Mouse (Mus musculus) forebrain, embryonic 13.5 days (tissue): ENCODE data around the gene Hexim2. TPM values are rescaled to one million over a fixed set of nuclear protein-coding genes. Genes with fewer than 3 reads are reported as not detected.

ENCODE experiments used
- ATAC-seq: fragments of 200-750 bp; cut with Nextera tagmentation; 2 replicates; pipeline ENCODE4 v1.8.0; 2017
- H3K27ac ChIP-seq: fragments of 300-500 bp; sonication (generic); 2 replicates; pipeline ENCODE4 v1.5.1; 2015; ENCODE audit warnings: inconsistent platforms, mild to moderate bottlenecking, moderate library complexity
- H3K27me3 ChIP-seq: fragments of 300-500 bp; sonication (generic); 2 replicates; pipeline ENCODE4 v1.6.1; 2015; ENCODE audit warnings: mild to moderate bottlenecking, inconsistent platforms
- H3K36me3 ChIP-seq: fragments of 300-500 bp; sonication (generic); 2 replicates; pipeline ENCODE4 v1.6.1; 2015; ENCODE audit warnings: mild to moderate bottlenecking, inconsistent platforms; ENCODE audit not compliant: poor library complexity, severe bottlenecking
- H3K4me1 ChIP-seq: fragments of 300-500 bp; sonication (generic); 2 replicates; pipeline ENCODE4 v1.6.1; 2015; ENCODE audit warnings: inconsistent platforms
- H3K4me2 ChIP-seq: fragments of 300-500 bp; sonication (generic); 2 replicates; pipeline ENCODE4 v1.6.1; 2015; ENCODE audit warnings: inconsistent platforms, mild to moderate bottlenecking, moderate library complexity
- H3K4me3 ChIP-seq: fragments of 300-500 bp; sonication (generic); 2 replicates; pipeline ENCODE4 v1.5.1; 2015; ENCODE audit warnings: mild to moderate bottlenecking, inconsistent platforms
- H3K9ac ChIP-seq: fragments of 300-500 bp; sonication (generic); 2 replicates; pipeline ENCODE4 v1.6.1; 2015; ENCODE audit warnings: mild to moderate bottlenecking, inconsistent platforms
- H3K9me3 ChIP-seq: fragments of 300-500 bp; sonication (generic); replicated peaks from 2 replicates; pipeline ENCODE4 v1.6.1; 2016; ENCODE audit warnings: inconsistent platforms
- WGBS: fragments of 180-500 bp; shearing (Covaris S2); methylation state at CpG from one replicate; pipeline ENCODE4 v1.1.7; 2015; 5-methylcytosine and 5-hydroxymethylcytosine counted together
- polyA plus RNA-seq: library from polyadenylated mRNA; unstranded; fragments of >200 nt; fragmentation: Nextera tagmentation; extraction: Ambion mirVana; gene quantifications from 2 replicates; pipeline ENCODE4 v1.2.1, GENCODE M21; 2015

The Hexim2 gene
- polyA plus RNA-seq, 1 experiment from 2014 or later, result 13.4 TPM

DNA sequence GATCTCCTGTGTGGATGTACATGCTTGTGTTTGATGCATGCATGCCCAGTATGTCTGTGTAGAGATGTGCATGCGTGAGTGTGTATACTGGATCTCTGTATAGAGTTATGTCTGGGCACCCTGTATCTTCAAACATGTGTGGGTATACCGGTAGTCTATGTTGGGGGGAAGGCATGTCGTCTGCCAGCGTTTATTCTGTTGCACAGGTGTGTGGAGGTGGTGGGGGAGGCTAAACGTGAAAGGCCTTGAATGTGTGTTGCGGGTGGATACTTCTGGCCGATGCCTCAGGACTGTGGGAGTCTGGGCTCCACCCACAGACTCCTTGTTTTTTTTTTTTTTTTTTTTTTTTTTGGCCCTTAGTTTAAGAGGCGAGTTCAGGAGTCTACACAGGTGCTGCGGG is 49.1 kb downstream of the Hexim2 start:
- Histone ChIP-seq H3K4me2 (no peak overlapping the region), H3K4me1 (no peaks in the 10 kb centered on the region), H3K9me3 (no peaks in the 10 kb centered on the region), H3K4me3 (no peak overlapping the region), H3K36me3 (no peaks in the 10 kb centered on the region), H3K9ac (no peak overlapping the region), H3K27ac (no peak overlapping the region), H3K27me3 (peaks cover 9% of the 10 kb centered on the region)
- ATAC-seq, result no peak
- WGBS, result 86% methylated on average over 9 of the region's 9 CpGs

DNA sequence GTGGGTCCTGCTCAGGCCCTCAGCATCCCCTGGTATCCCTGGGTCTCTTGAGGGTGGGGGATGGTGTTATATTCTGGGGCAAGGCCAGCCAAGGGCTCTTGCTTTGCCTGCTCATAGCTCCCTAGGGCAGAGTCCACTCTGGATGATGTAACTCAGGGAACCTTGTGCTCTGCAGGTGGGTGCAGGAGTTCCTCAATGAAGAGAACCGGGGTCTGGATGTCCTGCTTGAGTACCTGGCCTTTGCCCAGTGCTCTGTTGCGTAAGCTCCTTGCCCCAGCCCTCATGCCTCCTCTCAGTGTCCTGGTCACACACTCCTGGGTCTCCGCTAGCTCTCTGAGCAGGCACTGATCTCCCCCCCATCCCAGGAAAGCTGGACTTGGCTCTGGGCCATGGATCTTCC is 49.7 kb downstream of the Hexim2 start:
- 70% methylated on average over 3 of the region's 3 CpGs for WGBS

GRCm38 (mm10) chr11:103184891-103185290 is 52.7 kb downstream of the Hexim2 start:
- Histone ChIP-seq H3K9ac (no peak overlapping the region), H3K4me1 (no peaks in the 10 kb centered on the region), H3K9me3 (no peaks in the 10 kb centered on the region), H3K27ac (no peak overlapping the region), H3K4me2 (no peak overlapping the region), H3K4me3 (no peak overlapping the region), H3K36me3 (no peaks in the 10 kb centered on the region), H3K27me3 (peaks cover 15% of the 10 kb centered on the region)
- 39% methylated on average over 2 of the region's 2 CpGs for WGBS
- no peak for ATAC-seq

More for the DNA sequence above, 49.7 kb downstream of the Hexim2 start:
- H3K27ac ChIP-seq, result no peak overlapping the region
- no peaks in the 10 kb centered on the region for H3K4me1 ChIP-seq
- H3K36me3 ChIP-seq, result no peaks in the 10 kb centered on the region
- no peak overlapping the region for H3K4me2 ChIP-seq
- no peak overlapping the region for H3K9ac ChIP-seq
- no peaks in the 10 kb centered on the region for H3K9me3 ChIP-seq
- peaks cover 10% of the 10 kb centered on the region for H3K27me3 ChIP-seq
- ATAC-seq, result no peak
- H3K4me3 ChIP-seq, result no peak overlapping the region

Other genes starting within 250 kb of the Hexim2 start
- gene Fam187a, start 247.3 kb upstream of the Hexim2 start, polyA plus RNA-seq, result not detected in 2 replicates
- not detected in 2 replicates for gene Gfap, start 231.5 kb upstream of the Hexim2 start, polyA plus RNA-seq
- 10.3 and 10.7 TPM in 2 replicates for gene Kif18b, start 207.3 kb upstream of the Hexim2 start, polyA plus RNA-seq
- 1.4 and 1.5 TPM in 2 replicates for gene C1ql1, start 185.7 kb upstream of the Hexim2 start, polyA plus RNA-seq
- gene Nmt1, start 104.2 kb upstream of the Hexim2 start, polyA plus RNA-seq, result 47.3 and 53.9 TPM in 2 replicates
- gene Dcakd, start 104.1 kb upstream of the Hexim2 start, polyA plus RNA-seq, result 182 and 195 TPM in 2 replicates
- 0.92 and 1.2 TPM in 2 replicates for gene Plcd3, start 30.8 kb upstream of the Hexim2 start, polyA plus RNA-seq
- 8.1 TPM in 2 replicates for gene Acbd4, start 30.7 kb upstream of the Hexim2 start, polyA plus RNA-seq
- 3.3 and 4.1 TPM in 2 replicates for gene Hexim1, start 16.2 kb upstream of the Hexim2 start, polyA plus RNA-seq
- 0.76 and 0.92 TPM in 2 replicates for gene Fmnl1, start 38.7 kb downstream of the Hexim2 start, polyA plus RNA-seq
- gene 1700023F06Rik, start 76.1 kb downstream of the Hexim2 start, polyA plus RNA-seq, result 0.37 and 0.54 TPM in 2 replicates
- gene Spata32, start 86.0 kb downstream of the Hexim2 start, polyA plus RNA-seq, result not detected in 2 replicates
- 2.8 and 4.5 TPM in 2 replicates for gene Map3k14, start 135.0 kb downstream of the Hexim2 start, polyA plus RNA-seq
- 2.2 and 2.3 TPM in 2 replicates for gene Arhgap27, start 231.3 kb downstream of the Hexim2 start, polyA plus RNA-seq